Mouse (Mus musculus): ENCODE measurements at regions not wholly inside any gene's neighbourhood (a gene's known extent, or its start where the extent isn't known, plus 50 kb on each side); places are given as distances from the start of the nearest gene placed in this dataset.

DNA sequence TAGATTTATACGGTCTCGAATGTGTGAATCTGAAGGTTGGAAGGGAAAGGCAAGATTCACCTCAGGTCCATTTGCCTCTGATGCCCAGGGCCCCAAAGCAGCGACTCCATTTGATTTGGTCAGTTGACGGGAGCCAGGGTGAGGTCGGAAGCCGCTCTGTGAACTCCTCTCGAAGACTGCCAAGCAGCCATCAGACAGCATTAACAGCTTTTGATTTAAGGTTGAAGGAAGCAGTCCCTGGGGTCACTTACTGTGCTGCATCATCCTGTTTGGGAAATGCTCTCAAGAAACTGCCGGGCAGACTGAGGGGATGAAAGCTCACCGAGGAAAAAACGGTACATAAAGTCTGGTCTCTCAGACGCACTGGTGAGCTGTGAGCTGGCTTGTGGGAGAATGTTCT lies 62.2 kb upstream of the Atrnl1 start:
- TF ChIP-seq CTCF (IDR thresholded peaks at IDR 0.05; ENCODE audit: insufficient read depth, low read depth, low read length): no peak
- TF ChIP-seq POLR2A (IDR thresholded peaks at IDR 0.05; ENCODE audit: insufficient read depth, low read depth, low read length): no peak

All from olfactory bulb, adult 2 months (tissue).